In genomic region chr2:105128564-105128963, GRCm38 (mm10) we compare ENCODE assay signal across 16 mouse cellular contexts. TPM values are rescaled to one million over a fixed set of nuclear protein-coding genes. Genes with fewer than 3 reads are reported as not detected.
A peak's percentile ranks its signal among the peaks of the same experiment; 100 is the strongest.
DNase-seq lines count a peak whose midpoint lies in the region; ATAC-seq and TF ChIP-seq lines count a peak whose summit lies in the region.
"Had no signal": no experiment of that assay in that cellular context is flagged by ENCODE, and none has a peak within 500 bp of the region (broad histone marks: within the 10 kb centered on the region; RNA-seq: fewer than 3 reads in every experiment).

No protein-coding gene starts in this region.

- H3K4me3 ChIP-seq in gastrocnemius, adult 2 months: peak overlapping the region; percentile 49
- H3K4me3 ChIP-seq in kidney, postnatal 0 days (replicated peaks; ENCODE audit: low read depth, low read length): peak overlapping the region; percentile 71
- H3K4me3 ChIP-seq in embryonic facial prominence, embryonic 14.5 days (ENCODE audit: low read depth, low read length): 0 out of 2 replicates have a peak overlapping the region, but pooled peaks have one; percentile 2
- H3K4me3 ChIP-seq in liver, embryonic 12.5 days: peak overlapping the region; percentile 44
- no peak overlapping the region for H3K4me3 ChIP-seq in layer of hippocampus, adult 2 months
- H3K4me3 ChIP-seq: forebrain, embryonic 13.5 days had no signal

- intact Hi-C loops in gastrocnemius, adult 2 months (cut with DNase I): no loop called here

- no peak overlapping the region for H3K27ac ChIP-seq in gastrocnemius, adult 2 months
- H3K27ac ChIP-seq in kidney, postnatal 0 days: peak overlapping the region; percentile 86
- H3K27ac ChIP-seq in embryonic facial prominence, embryonic 14.5 days (replicated peaks; ENCODE audit: low read depth, low read length): no peak overlapping the region
- H3K27ac ChIP-seq in liver, embryonic 12.5 days: no peak overlapping the region
- no peak overlapping the region for H3K27ac ChIP-seq in layer of hippocampus, adult 2 months
- H3K27ac ChIP-seq: forebrain, embryonic 13.5 days; limb, embryonic 12.5 days had no signal

- no peak for TF ChIP-seq CTCF in gastrocnemius, adult 2 months (IDR thresholded peaks at IDR 0.05)
- TF ChIP-seq CTCF in kidney, postnatal 0 days (IDR thresholded peaks at IDR 0.05; ENCODE audit: low read depth): no peak
- no peak for TF ChIP-seq CTCF in layer of hippocampus, adult 2 months (conservative IDR thresholded peaks at IDR 0.05)

- peaks cover 21% of the 10 kb centered on the region for H3K27me3 ChIP-seq in kidney, postnatal 0 days (ENCODE audit: insufficient read depth, low read length)
- H3K27me3 ChIP-seq in embryonic facial prominence, embryonic 14.5 days (replicated peaks; ENCODE audit: control insufficient read depth, insufficient read depth, low read length): peaks cover 98% of the 10 kb centered on the region
- H3K27me3 ChIP-seq in liver, embryonic 12.5 days (replicated peaks): peaks cover 100% of the 10 kb centered on the region

- peaks cover 8% of the 10 kb centered on the region; the same call in 1 of the 2 replicates for H3K4me1 ChIP-seq in kidney, postnatal 0 days (replicated peaks; ENCODE audit: insufficient read depth, low read length)
- H3K4me1 ChIP-seq in embryonic facial prominence, embryonic 14.5 days (ENCODE audit: control insufficient read depth, insufficient read depth, low read length): peaks cover 7% of the 10 kb centered on the region; the same call in 1 of the 2 replicates
- H3K4me1 ChIP-seq in liver, embryonic 12.5 days: peaks cover 18% of the 10 kb centered on the region; the same call in 1 of the 2 replicates

- DNase-seq in gastrocnemius, adult 2 months: no peak
- no peak for DNase-seq in gastrocnemius, postnatal 25 days
- no peak for DNase-seq in kidney, postnatal 0 days (ENCODE audit: low spot score)
- DNase-seq in kidney, adult 11 months: no peak
- no peak for DNase-seq in embryonic facial prominence, embryonic 14.5 days (ENCODE audit: low spot score)
- no peak for DNase-seq in layer of hippocampus, adult 2 months (ENCODE audit: low spot score in 2 of 2)
- no peak for DNase-seq in thymus, postnatal 10 days (ENCODE audit: low spot score in 2 of 2)
- DNase-seq: B cell, adult 2 months; spleen, adult 18-20 months; thymus, postnatal 36 days had no signal

- 8% methylated on average over 12 of the region's 12 CpGs for WGBS in kidney, postnatal 0 days
- 2% methylated on average over 12 of the region's 12 CpGs for WGBS in embryonic facial prominence, embryonic 14.5 days
- WGBS in liver, embryonic 12.5 days (ENCODE audit: insufficient replicate concordance): 5% methylated on average over 12 of the region's 12 CpGs

- ATAC-seq in kidney, postnatal 0 days (replicated peaks; ENCODE audit: low FRiP score, low read depth): no peak
- no peak for ATAC-seq in embryonic facial prominence, embryonic 14.5 days (ENCODE audit: low read depth)
- ATAC-seq in liver, embryonic 12.5 days: no peak
- ATAC-seq: forebrain, embryonic 13.5 days; midbrain, embryonic 16.5 days had no signal

- H3K9ac ChIP-seq in kidney, postnatal 0 days (ENCODE audit: low read depth, low read length): peak overlapping the region; percentile 61
- no peak overlapping the region for H3K9ac ChIP-seq in embryonic facial prominence, embryonic 14.5 days (ENCODE audit: low read depth, low read length)
- H3K9ac ChIP-seq in liver, embryonic 12.5 days: no peak overlapping the region
- H3K9ac ChIP-seq: forebrain, embryonic 13.5 days; limb, embryonic 12.5 days had no signal

- no peaks in the 10 kb centered on the region for H3K9me3 ChIP-seq in kidney, postnatal 0 days (replicated peaks; ENCODE audit: low read length)
- no peaks in the 10 kb centered on the region for H3K9me3 ChIP-seq in embryonic facial prominence, embryonic 14.5 days (ENCODE audit: control insufficient read depth, low read length)
- no peaks in the 10 kb centered on the region for H3K9me3 ChIP-seq in liver, embryonic 12.5 days (replicated peaks)
- H3K9me3 ChIP-seq: forebrain, embryonic 13.5 days; limb, embryonic 12.5 days had no signal

- no peaks in the 10 kb centered on the region for H3K36me3 ChIP-seq in kidney, postnatal 0 days (ENCODE audit: insufficient read depth, low read length)
- H3K36me3 ChIP-seq in embryonic facial prominence, embryonic 14.5 days (ENCODE audit: control insufficient read depth, insufficient read depth, low read length): no peaks in the 10 kb centered on the region
- no peaks in the 10 kb centered on the region for H3K36me3 ChIP-seq in liver, embryonic 12.5 days
- H3K36me3 ChIP-seq: limb, embryonic 12.5 days had no signal

- peak overlapping the region; percentile 68 for H3K4me2 ChIP-seq in kidney, postnatal 0 days (ENCODE audit: low read length)
- H3K4me2 ChIP-seq in embryonic facial prominence, embryonic 14.5 days (ENCODE audit: low read depth, low read length): 0 out of 2 replicates have a peak overlapping the region, but pooled peaks have one; percentile 18
- peak overlapping the region; percentile 44 for H3K4me2 ChIP-seq in liver, embryonic 12.5 days
- H3K4me2 ChIP-seq: forebrain, embryonic 13.5 days had no signal

RNA-seq across cellular contexts. Expression of gene Wt1, which starts 2.2 kb away (rescaled TPM):
- not detected for total RNA-seq in gastrocnemius, adult 2 months (2021)
- under 1 TPM in 1 of 2 experiments, not detected in 1; 0.08 TPM for total RNA-seq in gastrocnemius, postnatal 25 days (2021)
- polyA plus RNA-seq in kidney, postnatal 0 days (2015; fragmentation: Nextera tagmentation; extraction: Ambion mirVana): 93.6 and 95.7 TPM in 2 replicates
- polyA plus RNA-seq in embryonic facial prominence, embryonic 14.5 days (2014; fragmentation: Nextera tagmentation; extraction: Ambion mirVana): 0.54 and 0.84 TPM in 2 replicates
- 6.6 and 7.2 TPM in 2 replicates for polyA plus RNA-seq in liver, embryonic 12.5 days (2016; fragmentation: Nextera tagmentation; extraction: Ambion mirVana)
- not detected for total RNA-seq in layer of hippocampus, adult 2 months (2021)
- polyA plus RNA-seq: forebrain, embryonic 13.5 days had no signal

RNA-seq across cellular contexts. Expression of gene Gm11060, which starts 36.7 kb away (rescaled TPM):
- not detected for total RNA-seq in gastrocnemius, adult 2 months (2021)
- not detected for total RNA-seq in gastrocnemius, postnatal 25 days (2021)
- polyA plus RNA-seq in kidney, postnatal 0 days (2015; fragmentation: Nextera tagmentation; extraction: Ambion mirVana): not detected in 2 replicates
- polyA plus RNA-seq in embryonic facial prominence, embryonic 14.5 days (2014; fragmentation: Nextera tagmentation; extraction: Ambion mirVana): not detected in 2 replicates
- polyA plus RNA-seq in liver, embryonic 12.5 days (2016; fragmentation: Nextera tagmentation; extraction: Ambion mirVana): not detected in 2 replicates
- total RNA-seq in layer of hippocampus, adult 2 months (2021): not detected
- polyA plus RNA-seq: cortical plate, adult 2 months; forebrain, embryonic 13.5 days; gonadal fat pad, adult 2 months; limb, embryonic 12.5 days; midbrain, embryonic 16.5 days had no signal

Comparison
In these comparisons a context has a peak if more than half of its experiments do, and no peak if none do; other contexts are left out.
1. H3K4me2 ChIP-seq: peak in every context shown above with its lines; median percentile 68 in kidney, postnatal 0 days; 44 in liver, embryonic 12.5 days; 18 in embryonic facial prominence, embryonic 14.5 days.